Mouse (Mus musculus): ENCODE measurements at regions not wholly inside any gene's neighbourhood (a gene's known extent, or its start where the extent isn't known, plus 50 kb on each side); places are given as distances from the start of the nearest gene placed in this dataset.

DNA sequence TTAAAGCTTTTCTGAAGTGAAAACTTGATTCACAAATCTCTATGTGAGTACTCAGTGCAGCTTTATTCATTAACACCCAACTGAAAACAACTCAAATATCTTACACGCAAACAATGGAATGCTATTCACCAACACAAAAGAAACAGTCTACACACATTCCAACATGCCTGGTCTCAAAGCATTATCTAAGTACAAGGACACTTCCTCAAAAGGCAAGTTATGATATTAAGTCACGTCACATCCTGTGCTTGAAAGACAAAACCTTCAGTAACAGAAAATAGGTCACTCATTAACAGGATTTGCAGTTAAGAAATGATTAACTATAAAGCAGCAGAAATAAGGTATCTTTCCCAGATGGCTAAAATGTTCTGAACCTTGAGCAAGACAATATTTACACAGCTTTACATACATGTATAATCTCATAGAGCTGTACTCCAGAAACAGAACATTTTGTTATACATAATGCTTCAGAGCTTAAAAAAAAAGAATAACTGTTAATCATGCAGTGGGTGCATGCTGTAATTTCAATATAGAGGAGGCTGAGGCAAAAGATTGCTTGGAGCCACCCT, 279.3 kb downstream of the Isl1 start:
- no peaks in the 10 kb centered on the region for H3K4me1 ChIP-seq (ENCODE audit: control insufficient read depth in 2 of 2, insufficient read depth in 2 of 2, low read length in 2 of 2, poor library complexity in 1 of 2)
- H3K9me3 ChIP-seq (ENCODE audit: control insufficient read depth, insufficient read depth, low read depth, low read length), result no peaks in the 10 kb centered on the region
- H3K9ac ChIP-seq (ENCODE audit: insufficient read depth, low read depth, low read length, poor library complexity, severe bottlenecking), result no peak overlapping the region
- H3K36me3 ChIP-seq (ENCODE audit: control insufficient read depth, insufficient read depth, low read length, poor library complexity, severe bottlenecking), result no peaks in the 10 kb centered on the region
- in situ Hi-C loops (cut with MboI; ENCODE audit: low sequenced_read_pairs in 2 of 2, unreplicated experiment in 2 of 2), result no loop called here
- no peak overlapping the region for H3K4me3 ChIP-seq (ENCODE audit: insufficient read depth in 1 of 2, low read depth in 1 of 2, low read length in 2 of 2, poor library complexity in 1 of 2, severe bottlenecking in 1 of 2)
- DNase-seq (ENCODE audit: low read depth, low spot score), result no peak
- no peak overlapping the region for H3K27ac ChIP-seq (ENCODE audit: insufficient read depth, low read depth, low read length, poor library complexity, severe bottlenecking)
- TF ChIP-seq MAFK (IDR thresholded peaks at IDR 0.05; ENCODE audit: insufficient read depth, low read depth, low read length), result no peak
- TF ChIP-seq ZNF384 (IDR thresholded peaks at IDR 0.05; ENCODE audit: low read depth, low read length), result no peak
- TF ChIP-seq HCFC1 (IDR thresholded peaks at IDR 0.05; ENCODE audit: borderline replicate concordance, insufficient read depth, low read length), result no peak
- TF ChIP-seq CHD2 (IDR thresholded peaks at IDR 0.05; ENCODE audit: low read depth, low read length), result no peak
- TF ChIP-seq ZC3H11A (IDR thresholded peaks at IDR 0.05; ENCODE audit: borderline replicate concordance, low read depth, low read length), result no peak

DNA sequence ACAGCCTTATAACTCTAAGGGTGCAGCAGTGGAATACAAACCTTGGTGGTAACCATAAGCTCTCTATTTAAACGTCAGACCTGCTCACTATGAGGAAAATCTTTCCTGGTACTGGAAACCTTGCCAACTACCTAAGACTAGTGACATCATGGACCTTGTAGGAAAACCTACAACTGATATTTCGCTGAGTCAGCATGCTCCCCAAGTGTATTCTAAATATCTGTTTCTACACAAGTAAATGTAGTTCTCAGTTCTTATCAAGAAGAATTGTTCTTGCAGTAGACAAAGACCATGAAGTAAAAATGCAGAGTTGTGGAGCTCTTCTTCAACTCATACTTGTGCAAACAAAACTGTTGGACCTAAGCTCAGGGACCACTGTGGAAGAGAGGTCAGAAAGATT, 280.9 kb downstream of the Isl1 start:
- no peaks in the 10 kb centered on the region for H3K9me3 ChIP-seq (ENCODE audit: control insufficient read depth, insufficient read depth, low read depth, low read length)
- in situ Hi-C loops (cut with MboI; ENCODE audit: low sequenced_read_pairs in 2 of 2, unreplicated experiment in 2 of 2), result no loop called here
- no peak overlapping the region for H3K27ac ChIP-seq (ENCODE audit: insufficient read depth, low read depth, low read length, poor library complexity, severe bottlenecking)
- DNase-seq (ENCODE audit: low read depth, low spot score), result no peak
- H3K4me1 ChIP-seq (ENCODE audit: control insufficient read depth in 2 of 2, insufficient read depth in 2 of 2, low read length in 2 of 2, poor library complexity in 1 of 2), result no peaks in the 10 kb centered on the region
- peak; percentile 93 for TF ChIP-seq MAFK (IDR thresholded peaks at IDR 0.05; ENCODE audit: insufficient read depth, low read depth, low read length)
- TF ChIP-seq ZC3H11A (IDR thresholded peaks at IDR 0.05; ENCODE audit: borderline replicate concordance, low read depth, low read length), result no peak
- no peak overlapping the region for H3K4me3 ChIP-seq (ENCODE audit: insufficient read depth in 1 of 2, low read depth in 1 of 2, low read length in 2 of 2, poor library complexity in 1 of 2, severe bottlenecking in 1 of 2)
- no peak overlapping the region for H3K9ac ChIP-seq (ENCODE audit: insufficient read depth, low read depth, low read length, poor library complexity, severe bottlenecking)
- H3K36me3 ChIP-seq (ENCODE audit: control insufficient read depth, insufficient read depth, low read length, poor library complexity, severe bottlenecking), result no peaks in the 10 kb centered on the region

DNA sequence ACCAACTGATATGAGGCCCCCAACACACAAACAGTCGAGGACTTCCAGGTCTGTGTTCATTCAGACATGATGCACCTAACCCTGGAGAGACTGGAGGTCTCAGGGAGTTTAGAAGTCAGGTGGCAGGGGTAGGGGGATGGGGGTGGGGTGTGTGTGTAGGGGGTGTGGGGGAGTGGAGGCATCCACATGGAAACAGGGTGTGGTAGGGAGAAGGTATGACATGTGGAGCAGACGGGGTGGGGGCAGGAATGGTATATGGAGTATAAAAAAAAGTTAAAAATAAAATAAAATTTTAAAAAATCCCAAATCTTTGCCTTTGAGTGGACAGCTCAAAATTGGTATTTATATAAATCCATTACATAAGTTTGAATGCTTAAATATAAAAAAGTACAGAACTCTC, 282.3 kb downstream of the Isl1 start:
- Histone ChIP-seq H3K9ac (ENCODE audit: insufficient read depth, low read depth, low read length, poor library complexity, severe bottlenecking) (no peak overlapping the region), H3K4me1 (ENCODE audit: control insufficient read depth in 2 of 2, insufficient read depth in 2 of 2, low read length in 2 of 2, poor library complexity in 1 of 2) (no peaks in the 10 kb centered on the region), H3K4me3 (ENCODE audit: insufficient read depth in 1 of 2, low read depth in 1 of 2, low read length in 2 of 2, poor library complexity in 1 of 2, severe bottlenecking in 1 of 2) (no peak overlapping the region), H3K27ac (ENCODE audit: insufficient read depth, low read depth, low read length, poor library complexity, severe bottlenecking) (no peak overlapping the region), H3K36me3 (ENCODE audit: control insufficient read depth, insufficient read depth, low read length, poor library complexity, severe bottlenecking) (no peaks in the 10 kb centered on the region), H3K9me3 (ENCODE audit: control insufficient read depth, insufficient read depth, low read depth, low read length) (no peaks in the 10 kb centered on the region)
- in situ Hi-C loops (cut with MboI; ENCODE audit: low sequenced_read_pairs in 2 of 2, unreplicated experiment in 2 of 2), result no loop called here
- DNase-seq (ENCODE audit: low read depth, low spot score), result no peak
- TF ChIP-seq MAFK (IDR thresholded peaks at IDR 0.05; ENCODE audit: insufficient read depth, low read depth, low read length), result no peak
- TF ChIP-seq CHD2 (IDR thresholded peaks at IDR 0.05; ENCODE audit: low read depth, low read length), result no peak
- no peak for TF ChIP-seq ZC3H11A (IDR thresholded peaks at IDR 0.05; ENCODE audit: borderline replicate concordance, low read depth, low read length)
- no peak for TF ChIP-seq ZNF384 (IDR thresholded peaks at IDR 0.05; ENCODE audit: low read depth, low read length)
- no peak for TF ChIP-seq HCFC1 (IDR thresholded peaks at IDR 0.05; ENCODE audit: borderline replicate concordance, insufficient read depth, low read length)

DNA sequence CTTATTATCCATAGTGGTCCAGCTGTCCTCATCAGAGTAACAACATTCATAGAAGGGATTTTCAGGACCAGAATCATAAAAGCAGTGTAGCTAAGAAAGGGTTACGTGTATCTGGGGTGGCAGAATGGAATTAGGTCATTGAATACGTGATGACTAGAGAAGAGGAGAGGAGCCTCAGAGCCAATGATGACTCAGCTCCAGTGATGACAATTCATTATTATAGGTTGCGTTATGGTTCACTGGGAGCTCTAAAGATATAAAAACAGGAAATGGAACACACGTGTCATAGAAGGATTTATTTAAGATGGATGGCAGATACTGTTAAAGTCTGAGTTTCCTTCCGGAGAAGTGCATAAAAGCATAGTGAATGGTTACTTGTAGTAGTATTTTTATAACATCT, 291.6 kb downstream of the Isl1 start:
- no peak for DNase-seq (ENCODE audit: low read depth, low spot score)
- in situ Hi-C loops (cut with MboI; ENCODE audit: low sequenced_read_pairs in 2 of 2, unreplicated experiment in 2 of 2), result no loop called here
- Histone ChIP-seq H3K9ac (ENCODE audit: insufficient read depth, low read depth, low read length, poor library complexity, severe bottlenecking) (no peak overlapping the region), H3K4me1 (ENCODE audit: control insufficient read depth in 2 of 2, insufficient read depth in 2 of 2, low read length in 2 of 2, poor library complexity in 1 of 2) (no peaks in the 10 kb centered on the region), H3K9me3 (ENCODE audit: control insufficient read depth, insufficient read depth, low read depth, low read length) (no peaks in the 10 kb centered on the region), H3K27ac (ENCODE audit: insufficient read depth, low read depth, low read length, poor library complexity, severe bottlenecking) (no peak overlapping the region), H3K4me3 (ENCODE audit: insufficient read depth in 1 of 2, low read depth in 1 of 2, low read length in 2 of 2, poor library complexity in 1 of 2, severe bottlenecking in 1 of 2) (no peak overlapping the region), H3K36me3 (ENCODE audit: control insufficient read depth, insufficient read depth, low read length, poor library complexity, severe bottlenecking) (no peaks in the 10 kb centered on the region)
- TF ChIP-seq HCFC1 (IDR thresholded peaks at IDR 0.05; ENCODE audit: borderline replicate concordance, insufficient read depth, low read length), result no peak
- no peak for TF ChIP-seq ZC3H11A (IDR thresholded peaks at IDR 0.05; ENCODE audit: borderline replicate concordance, low read depth, low read length)
- TF ChIP-seq CHD2 (IDR thresholded peaks at IDR 0.05; ENCODE audit: low read depth, low read length), result no peak
- no peak for TF ChIP-seq MAFK (IDR thresholded peaks at IDR 0.05; ENCODE audit: insufficient read depth, low read depth, low read length)
- no peak for TF ChIP-seq ZNF384 (IDR thresholded peaks at IDR 0.05; ENCODE audit: low read depth, low read length)

DNA sequence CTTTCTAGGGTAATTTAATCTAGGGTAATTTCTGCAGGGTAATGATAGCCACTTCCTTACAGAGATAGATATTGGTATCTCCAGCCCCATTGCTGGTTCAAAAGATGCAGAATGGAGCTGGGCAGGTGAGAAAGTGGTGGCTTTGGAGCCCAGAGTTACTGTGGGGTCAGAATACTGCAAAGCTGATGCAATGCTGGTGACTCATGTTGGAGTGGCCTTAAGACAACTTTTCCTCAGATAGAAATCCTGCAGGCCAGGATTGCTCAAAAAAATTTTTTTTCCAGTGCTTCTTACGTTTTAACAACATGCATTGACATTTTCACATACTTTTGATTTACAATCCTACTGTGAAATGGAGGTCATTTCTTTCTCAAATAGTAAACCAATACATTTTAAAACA, 305.8 kb downstream of the Isl1 start:
- no peak for TF ChIP-seq CHD2 (IDR thresholded peaks at IDR 0.05; ENCODE audit: low read depth, low read length)
- H3K4me1 ChIP-seq (ENCODE audit: control insufficient read depth in 2 of 2, insufficient read depth in 2 of 2, low read length in 2 of 2, poor library complexity in 1 of 2), result no peaks in the 10 kb centered on the region
- H3K36me3 ChIP-seq (ENCODE audit: control insufficient read depth, insufficient read depth, low read length, poor library complexity, severe bottlenecking), result no peaks in the 10 kb centered on the region
- H3K4me3 ChIP-seq (ENCODE audit: insufficient read depth in 1 of 2, low read depth in 1 of 2, low read length in 2 of 2, poor library complexity in 1 of 2, severe bottlenecking in 1 of 2), result no peak overlapping the region
- no peaks in the 10 kb centered on the region for H3K9me3 ChIP-seq (ENCODE audit: control insufficient read depth, insufficient read depth, low read depth, low read length)
- DNase-seq (ENCODE audit: low read depth, low spot score), result no peak
- no peak overlapping the region for H3K9ac ChIP-seq (ENCODE audit: insufficient read depth, low read depth, low read length, poor library complexity, severe bottlenecking)
- in situ Hi-C loops (cut with MboI; ENCODE audit: low sequenced_read_pairs in 2 of 2, unreplicated experiment in 2 of 2), result no loop called here
- H3K27ac ChIP-seq (ENCODE audit: insufficient read depth, low read depth, low read length, poor library complexity, severe bottlenecking), result no peak overlapping the region

All from ES-E14 (cell line).